Mouse (Mus musculus) limb, embryonic 11.5 days (tissue): ENCODE data around the gene Ift57. TPM values are rescaled to one million over a fixed set of nuclear protein-coding genes. Genes with fewer than 3 reads are reported as not detected.

ENCODE experiments used
- ATAC-seq: fragments of 200-750 bp; cut with Nextera tagmentation; 2 replicates; pipeline ENCODE4 v1.8.0; 2017; ENCODE audit warnings: low read depth; ENCODE audit not compliant: insufficient number of reproducible peaks, low FRiP score, low TSS enrichment
- DNase-seq: peaks from one replicate; pipeline ENCODE4 v3.0.0-alpha.2; 2015; ENCODE audit warnings: low spot score
- H3K27ac ChIP-seq: fragments of 300-500 bp; sonication (generic); replicated peaks from 2 replicates; pipeline ENCODE4 v1.5.1; 2014; ENCODE audit warnings: low read depth, mild to moderate bottlenecking, low read length
- H3K27me3 ChIP-seq: fragments of 300-500 bp; sonication (generic); 2 replicates; pipeline ENCODE4 v1.6.1; 2014; ENCODE audit warnings: mild to moderate bottlenecking, low read length, mixed read lengths; ENCODE audit not compliant: control insufficient read depth, insufficient read depth
- H3K36me3 ChIP-seq: fragments of 300-500 bp; sonication (generic); 2 replicates; pipeline ENCODE4 v1.6.1; 2014; ENCODE audit warnings: mild to moderate bottlenecking, low read length, moderate library complexity, mixed read lengths; ENCODE audit not compliant: control insufficient read depth, insufficient read depth
- H3K4me1 ChIP-seq: fragments of 300-500 bp; sonication (generic); 2 replicates; pipeline ENCODE4 v1.6.1; 2014; ENCODE audit warnings: low read length, mixed read lengths; ENCODE audit not compliant: control insufficient read depth, insufficient read depth
- H3K4me2 ChIP-seq: fragments of 300-500 bp; sonication (generic); 2 replicates; pipeline ENCODE4 v1.6.1; 2014; ENCODE audit warnings: low read depth, mild to moderate bottlenecking, moderate library complexity; ENCODE audit not compliant: severe bottlenecking
- H3K4me3 ChIP-seq: fragments of 300-500 bp; sonication (generic); 2 replicates; pipeline ENCODE4 v1.5.1; 2014; ENCODE audit warnings: low read depth, low read length
- H3K9ac ChIP-seq: fragments of 300-500 bp; sonication (generic); 2 replicates; pipeline ENCODE4 v1.6.1; 2014; ENCODE audit warnings: mild to moderate bottlenecking, low read length
- H3K9me3 ChIP-seq: fragments of 300-500 bp; sonication (generic); 2 replicates; pipeline ENCODE4 v1.6.1; 2016; ENCODE audit warnings: low read length; ENCODE audit not compliant: control insufficient read depth
- WGBS: fragments of 180-500 bp; shearing (Covaris S2); extraction: QIAGEN DNeasy Blood & Tissue Kit; methylation state at CpG from one replicate; pipeline ENCODE4 v1.1.7; 2014; 5-methylcytosine and 5-hydroxymethylcytosine counted together
- polyA plus RNA-seq: library from polyadenylated mRNA; unstranded; fragments of >200 nt; fragmentation: Nextera tagmentation; extraction: Ambion mirVana; gene quantifications from 2 replicates; pipeline ENCODE4 v1.2.1, GENCODE M21; 2014

The Ift57 gene
- polyA plus RNA-seq, 1 experiment from 2014 or later, result 22.6 TPM

- ATAC-seq (no peak), DNase-seq (no peak)
- WGBS, result 89% methylated on average over 2 of the region's 2 CpGs
- Histone ChIP-seq H3K27ac (no peak overlapping the region), H3K4me3 (no peak overlapping the region), H3K27me3 (no peaks in the 10 kb centered on the region), H3K4me2 (no peak overlapping the region), H3K36me3 (no peaks in the 10 kb centered on the region), H3K9me3 (no peaks in the 10 kb centered on the region), H3K9ac (no peak overlapping the region), H3K4me1 (no peaks in the 10 kb centered on the region)
These were observed 25.9 kb downstream of the Ift57 start for GRCm38 (mm10) chr16:49724931-49725330.

- Histone ChIP-seq H3K9me3 (no peaks in the 10 kb centered on the region), H3K36me3 (no peaks in the 10 kb centered on the region), H3K9ac (no peak overlapping the region), H3K4me2 (no peak overlapping the region), H3K4me3 (no peak overlapping the region), H3K4me1 (no peaks in the 10 kb centered on the region), H3K27me3 (no peaks in the 10 kb centered on the region), H3K27ac (no peak overlapping the region)
- WGBS, result 82% methylated on average over 5 of the region's 5 CpGs
- DNase-seq (no peak), ATAC-seq (no peak)
These were observed 26.4 kb downstream of the Ift57 start for GRCm38 (mm10) chr16:49725446-49725845.

- DNase-seq (no peak), ATAC-seq (no peak)
- Histone ChIP-seq H3K4me3 (no peak overlapping the region), H3K4me2 (no peak overlapping the region), H3K36me3 (no peaks in the 10 kb centered on the region), H3K27me3 (no peaks in the 10 kb centered on the region), H3K27ac (no peak overlapping the region), H3K9ac (no peak overlapping the region), H3K4me1 (no peaks in the 10 kb centered on the region), H3K9me3 (no peaks in the 10 kb centered on the region)
- WGBS, result 85% methylated on average over 3 of the region's 3 CpGs
These were observed 27.2 kb downstream of the Ift57 start for GRCm38 (mm10) chr16:49726216-49726615.

GRCm38 (mm10) chr16:49726761-49727160 is 27.7 kb downstream of the Ift57 start:
- H3K9me3 ChIP-seq, result no peaks in the 10 kb centered on the region
- H3K4me2 ChIP-seq, result no peak overlapping the region
- no peak overlapping the region for H3K9ac ChIP-seq
- no peaks in the 10 kb centered on the region for H3K36me3 ChIP-seq
- no peaks in the 10 kb centered on the region for H3K4me1 ChIP-seq
- no peak overlapping the region for H3K27ac ChIP-seq
- H3K4me3 ChIP-seq, result no peak overlapping the region
- DNase-seq, result no peak
- WGBS, result 72% methylated on average over 2 of the region's 2 CpGs
- ATAC-seq, result no peak
- no peaks in the 10 kb centered on the region for H3K27me3 ChIP-seq

GRCm38 (mm10) chr16:49736536-49736935 is 37.5 kb downstream of the Ift57 start:
- Histone ChIP-seq H3K4me1 (no peaks in the 10 kb centered on the region), H3K4me2 (no peak overlapping the region), H3K9me3 (no peaks in the 10 kb centered on the region), H3K36me3 (no peaks in the 10 kb centered on the region), H3K4me3 (no peak overlapping the region), H3K27me3 (no peaks in the 10 kb centered on the region), H3K9ac (no peak overlapping the region), H3K27ac (no peak overlapping the region)
- 91% methylated on average over 9 of the region's 9 CpGs for WGBS
- no peak for ATAC-seq
- DNase-seq, result no peak

- no peaks in the 10 kb centered on the region for H3K36me3 ChIP-seq
- no peak for DNase-seq
- no peak overlapping the region for H3K9ac ChIP-seq
- no peak overlapping the region for H3K4me3 ChIP-seq
- ATAC-seq, result no peak
- WGBS, result 89% methylated on average over 2 of the region's 2 CpGs
- H3K4me2 ChIP-seq, result no peak overlapping the region
- no peaks in the 10 kb centered on the region for H3K4me1 ChIP-seq
- H3K27ac ChIP-seq, result no peak overlapping the region
- no peaks in the 10 kb centered on the region for H3K27me3 ChIP-seq
- H3K9me3 ChIP-seq, result no peaks in the 10 kb centered on the region
These were observed 48.3 kb downstream of the Ift57 start for GRCm38 (mm10) chr16:49747360-49747759.

GRCm38 (mm10) chr16:49752906-49753305 is 53.9 kb downstream of the Ift57 start:
- no peak overlapping the region for H3K4me2 ChIP-seq
- 69% methylated on average over 1 of the region's 1 CpGs for WGBS
- no peaks in the 10 kb centered on the region for H3K27me3 ChIP-seq
- H3K9ac ChIP-seq, result no peak overlapping the region
- H3K4me1 ChIP-seq, result no peaks in the 10 kb centered on the region
- no peaks in the 10 kb centered on the region for H3K9me3 ChIP-seq
- DNase-seq (no peak), ATAC-seq (no peak)
- no peak overlapping the region for H3K4me3 ChIP-seq
- H3K36me3 ChIP-seq, result no peaks in the 10 kb centered on the region
- H3K27ac ChIP-seq, result no peak overlapping the region

GRCm38 (mm10) chr16:49753318-49753717 is 54.3 kb downstream of the Ift57 start:
- no peaks in the 10 kb centered on the region for H3K9me3 ChIP-seq
- no peak overlapping the region for H3K9ac ChIP-seq
- no peaks in the 10 kb centered on the region for H3K36me3 ChIP-seq
- no peak for DNase-seq
- no peaks in the 10 kb centered on the region for H3K4me1 ChIP-seq
- no peak overlapping the region for H3K4me2 ChIP-seq
- no peak overlapping the region for H3K27ac ChIP-seq
- H3K4me3 ChIP-seq, result no peak overlapping the region
- no peak for ATAC-seq
- no peaks in the 10 kb centered on the region for H3K27me3 ChIP-seq
- WGBS, result 39% methylated on average over 3 of the region's 3 CpGs

GRCm38 (mm10) chr16:49760517-49761203 is 61.6 kb downstream of the Ift57 start:
- 82% methylated on average over 17 of the region's 17 CpGs for WGBS
- H3K4me1 ChIP-seq, result no peaks in the 10 kb centered on the region
- H3K27me3 ChIP-seq, result no peaks in the 10 kb centered on the region
- H3K4me2 ChIP-seq, result no peak overlapping the region
- H3K36me3 ChIP-seq, result no peaks in the 10 kb centered on the region
- no peak overlapping the region for H3K27ac ChIP-seq
- H3K4me3 ChIP-seq, result no peak overlapping the region
- DNase-seq, result no peak
- H3K9ac ChIP-seq, result no peak overlapping the region
- no peaks in the 10 kb centered on the region for H3K9me3 ChIP-seq
- no peak for ATAC-seq
